Mouse (Mus musculus) pancreas, adult 10 weeks (tissue): ENCODE measurements around the gene Tep1. TPM values are rescaled to one million over a fixed set of nuclear protein-coding genes. Genes with fewer than 3 reads are reported as not detected.

Source experiments
- polyA plus RNA-seq: library from polyadenylated mRNA; stranded (reverse); fragments of 350-450 nt; fragmentation: Illumina TruSeq; extraction: RNeasy Lipid Tissue Mini Kit (QIAGEN cat#74804); gene quantifications from one replicate; pipeline ENCODE4 v1.2.3, GENCODE M21; 2015; ENCODE audit warnings: low read depth, low replicate concordance; ENCODE audit not compliant: insufficient read depth

Gene Tep1
- 8.0 TPM for polyA plus RNA-seq

DNA sequence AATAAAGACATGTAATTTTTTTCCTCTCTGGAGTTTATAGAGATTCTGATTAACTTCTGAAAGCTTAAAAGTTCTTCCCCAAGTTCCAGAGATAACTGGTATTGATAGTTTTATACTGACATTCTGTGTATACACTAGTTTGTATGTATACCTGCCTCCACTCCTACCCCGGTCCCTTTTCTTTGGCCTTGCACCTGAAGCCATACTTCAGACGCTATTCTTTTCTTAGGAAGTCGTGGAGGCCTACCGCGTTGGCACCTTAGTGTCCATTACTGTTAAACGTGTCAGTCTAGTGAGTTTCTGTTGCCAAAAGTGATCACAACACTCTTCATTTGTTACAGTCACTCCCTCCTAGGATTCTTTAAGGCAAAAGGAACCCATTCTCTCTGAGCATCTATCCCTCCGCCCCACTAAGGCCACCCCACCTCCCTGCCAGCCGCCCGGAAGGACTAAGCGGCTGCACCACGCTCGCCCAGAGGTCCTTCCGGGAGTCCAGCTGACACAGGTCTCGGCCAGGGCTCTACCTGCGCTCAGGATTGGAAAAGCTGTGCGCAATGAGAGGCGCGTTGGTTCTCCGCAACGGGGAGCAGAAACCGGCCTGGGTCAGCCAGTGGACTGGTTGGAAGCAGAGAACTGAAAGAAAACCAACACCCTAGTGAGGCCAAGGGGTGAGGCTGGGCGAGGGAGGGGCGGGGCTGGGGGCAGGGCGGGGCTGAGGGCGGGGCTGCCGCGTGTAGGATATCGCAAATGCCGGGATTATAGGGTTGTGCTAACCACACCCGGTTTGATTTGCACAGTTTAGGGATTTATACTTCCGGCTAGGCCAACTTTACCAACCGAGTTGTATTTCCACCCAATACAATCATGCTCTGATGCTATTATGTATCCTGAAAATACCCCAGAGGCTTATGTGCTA is at the start of gene Tep1:
Gene Tep1, minus strand, starts transcription at position 672 of the 916 bp plus-strand sequence.

DNA sequence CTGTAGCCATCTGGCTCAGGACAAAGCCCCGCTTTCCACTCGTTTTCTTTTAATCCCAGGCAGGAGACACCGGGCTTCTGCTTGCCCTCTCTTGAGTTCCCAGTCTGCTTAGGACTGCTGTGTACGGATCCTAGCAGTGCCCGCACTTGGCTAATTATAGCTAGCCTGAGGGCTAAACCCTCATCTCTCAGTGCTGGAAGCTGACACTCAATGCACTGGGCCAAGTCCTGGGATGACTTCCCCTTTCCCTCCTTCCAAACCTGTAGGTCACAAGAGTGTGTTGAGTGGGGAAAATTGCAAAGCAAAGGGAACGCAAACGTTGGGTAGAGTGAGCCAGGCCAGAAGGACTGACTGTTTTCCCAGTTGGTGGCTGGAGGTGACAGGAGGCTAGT is 27.0 kb upstream of the Tep1 start, which contains the start of gene Klhl33:
Gene Klhl33, minus strand, starts transcription at position 134 of the 392 bp plus-strand sequence.

DNA sequence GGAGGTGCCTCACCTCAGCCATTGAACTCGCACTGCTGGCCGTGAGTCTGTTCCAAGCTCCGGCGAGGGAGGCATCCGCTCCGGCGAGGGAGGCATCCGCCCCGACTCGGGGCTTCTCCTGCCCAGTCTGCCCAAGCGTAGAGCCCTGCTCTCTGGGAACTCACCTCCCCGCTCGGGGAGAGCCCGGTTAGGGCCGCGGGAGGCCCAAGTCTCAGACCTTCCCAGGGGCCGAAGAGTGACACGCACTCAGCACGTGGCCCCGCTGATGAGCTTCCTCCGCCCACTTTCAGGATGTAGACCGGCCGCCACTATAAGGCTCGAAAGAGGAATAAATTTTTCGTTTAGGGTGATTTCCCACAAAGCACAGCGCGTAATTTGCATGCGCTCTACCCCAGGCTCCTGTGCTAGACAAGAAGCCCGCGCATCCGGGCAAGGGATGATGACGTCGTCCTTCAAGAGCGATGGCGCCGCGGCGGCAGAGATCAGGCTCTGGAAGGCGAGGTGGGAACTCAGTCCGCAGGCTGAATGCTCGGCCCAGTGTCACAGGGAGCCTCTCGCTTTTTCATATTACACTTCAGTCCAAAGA is 62.8 kb downstream of the Tep1 start, which contains the start of the genes Ccnb1ip1 and Parp2:
Gene Ccnb1ip1, minus strand, starts transcription at position 246 of the 586 bp plus-strand sequence.
Gene Parp2, plus strand, starts transcription at position 355 of the 586 bp plus-strand sequence.

DNA sequence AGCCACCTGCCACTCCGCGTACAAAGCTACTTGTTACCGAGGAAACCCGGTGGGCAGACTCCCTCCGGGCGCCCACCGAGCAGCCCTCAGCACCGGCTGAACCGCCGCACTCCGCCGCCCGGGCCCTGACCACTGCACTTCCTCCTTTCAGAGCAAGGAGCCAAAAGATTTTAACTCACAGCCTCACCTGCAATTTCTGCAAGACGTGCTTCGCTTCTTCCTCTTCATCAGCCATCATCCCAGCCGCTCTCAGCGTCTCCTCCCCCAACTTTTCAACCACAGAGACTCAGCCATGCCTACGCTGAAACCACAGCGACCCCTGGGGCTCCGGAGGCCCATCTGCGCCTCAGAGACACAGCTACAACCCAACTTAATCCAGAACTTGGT is 85.1 kb downstream of the Tep1 start, which contains the start of gene Ttc5:
Gene Ttc5, minus strand, starts transcription at position 269 of the 387 bp plus-strand sequence.

Other genes starting within 250 kb of the Tep1 start
- gene Olfr745, start 231.2 kb downstream of the Tep1 start, polyA plus RNA-seq = not detected
- gene Olfr746, start 223.5 kb downstream of the Tep1 start, polyA plus RNA-seq = not detected
- gene Olfr747, start 177.4 kb downstream of the Tep1 start, polyA plus RNA-seq = not detected
- not detected for gene Olfr748, start 163.2 kb downstream of the Tep1 start, polyA plus RNA-seq
- gene Olfr749, start 125.5 kb downstream of the Tep1 start, polyA plus RNA-seq = not detected
- gene Ttc5, start 85.0 kb downstream of the Tep1 start, polyA plus RNA-seq = 10.5 TPM
- gene Ccnb1ip1, start 62.8 kb downstream of the Tep1 start, polyA plus RNA-seq = not detected
- gene Parp2, start 62.7 kb downstream of the Tep1 start, polyA plus RNA-seq = 28.7 TPM
- 0.18 TPM for gene Klhl33, start 26.9 kb upstream of the Tep1 start, polyA plus RNA-seq
- 13.7 TPM for gene Osgep, start 54.3 kb upstream of the Tep1 start, polyA plus RNA-seq
- gene Apex1, start 54.4 kb upstream of the Tep1 start, polyA plus RNA-seq = 6.9 TPM
- 14.0 TPM for gene Pip4p1, start 60.3 kb upstream of the Tep1 start, polyA plus RNA-seq
- 13.4 TPM for gene Pnp, start 60.5 kb upstream of the Tep1 start, polyA plus RNA-seq
- gene Gm49342, start 74.0 kb upstream of the Tep1 start, polyA plus RNA-seq = 5.8 TPM
- 1.1 TPM for gene Pnp2, start 85.4 kb upstream of the Tep1 start, polyA plus RNA-seq
- not detected for gene Rnase10, start 137.2 kb upstream of the Tep1 start, polyA plus RNA-seq
- gene Rnase9, start 171.3 kb upstream of the Tep1 start, polyA plus RNA-seq = not detected
- gene Rnase11, start 179.6 kb upstream of the Tep1 start, polyA plus RNA-seq = not detected
- not detected for gene Rnase12, start 187.1 kb upstream of the Tep1 start, polyA plus RNA-seq
- not detected for gene Olfr750, start 203.9 kb upstream of the Tep1 start, polyA plus RNA-seq
- 124 TPM for gene Rnase4, start 220.5 kb upstream of the Tep1 start, polyA plus RNA-seq
- gene Ang, start 220.6 kb upstream of the Tep1 start, polyA plus RNA-seq = 58.7 TPM
- gene Eddm3b, start 243.9 kb upstream of the Tep1 start, polyA plus RNA-seq = not detected